Mouse (Mus musculus) ES-E14 (cell line): ENCODE results near the gene Nono. TPM values are rescaled to one million over a fixed set of nuclear protein-coding genes. Genes with fewer than 3 reads are reported as not detected.

ENCODE experiments used
- DNase-seq: peaks from one replicate; pipeline ENCODE4 v3.0.0-alpha.2; 2013; ENCODE audit warnings: low read depth, low spot score
- H3K27ac ChIP-seq: 2 replicates; pipeline ENCODE4 v1.5.1; 2012; ENCODE audit warnings: low read depth, mild to moderate bottlenecking, low read length, moderate library complexity, mixed read lengths; ENCODE audit not compliant: poor library complexity, insufficient read depth, severe bottlenecking
- H3K36me3 ChIP-seq: 2 replicates; pipeline ENCODE4 v1.6.1; 2012; ENCODE audit warnings: mild to moderate bottlenecking, low read length, moderate library complexity, mixed read lengths; ENCODE audit not compliant: control insufficient read depth, poor library complexity, insufficient read depth, severe bottlenecking
- H3K4me1 ChIP-seq, 2 experiments: fragments of 150-350 bp in 1 of 2; sonication (generic) in 1 of 2; 2 replicates each; pipeline ENCODE4 v1.6.1; 2012; ENCODE audit warnings: low read length in 2 of 2, mild to moderate bottlenecking in 1 of 2, mixed read lengths in 1 of 2; ENCODE audit not compliant: control insufficient read depth in 2 of 2, insufficient read depth in 2 of 2, poor library complexity in 1 of 2
- H3K4me3 ChIP-seq, 2 experiments: fragments of 150-350 bp in 1 of 2; sonication (generic) in 1 of 2; 2 replicates each; pipeline ENCODE4 v1.5.1; 2012; ENCODE audit warnings: low read length in 2 of 2, low read depth in 1 of 2, mild to moderate bottlenecking in 1 of 2, mixed read lengths in 1 of 2; ENCODE audit not compliant: insufficient read depth in 1 of 2, poor library complexity in 1 of 2, severe bottlenecking in 1 of 2
- H3K9ac ChIP-seq: 2 replicates; pipeline ENCODE4 v1.6.1; 2012; ENCODE audit warnings: low read depth, mild to moderate bottlenecking, low read length, mixed read lengths; ENCODE audit not compliant: poor library complexity, insufficient read depth, severe bottlenecking
- H3K9me3 ChIP-seq: fragments of 150-350 bp; sonication (generic); 2 replicates; pipeline ENCODE4 v1.6.1; 2012; ENCODE audit warnings: low read depth, mild to moderate bottlenecking, low read length; ENCODE audit not compliant: control insufficient read depth, insufficient read depth
- CHD2 ChIP-seq: IDR thresholded peaks from 2 replicates; pipeline ENCODE4 v1.6.1; 2014; ENCODE audit warnings: mild to moderate bottlenecking, low read depth, low read length, inconsistent platforms
- HCFC1 ChIP-seq: IDR thresholded peaks from 2 replicates; pipeline ENCODE4 v1.6.1; 2012; ENCODE audit warnings: low read length, inconsistent platforms, borderline replicate concordance; ENCODE audit not compliant: insufficient read depth
- MAFK ChIP-seq: IDR thresholded peaks from 2 replicates; pipeline ENCODE4 v1.6.1; 2014; ENCODE audit warnings: mild to moderate bottlenecking, low read depth, low read length, inconsistent platforms; ENCODE audit not compliant: insufficient read depth
- ZC3H11A ChIP-seq: IDR thresholded peaks from 2 replicates; pipeline ENCODE4 v1.6.1; 2012; ENCODE audit warnings: low read depth, mild to moderate bottlenecking, inconsistent platforms, low read length, borderline replicate concordance
- ZNF384 ChIP-seq: IDR thresholded peaks from 2 replicates; pipeline ENCODE4 v1.6.1; 2012; ENCODE audit warnings: low read depth, low read length, inconsistent platforms
- in situ Hi-C, 2 experiments: fragments of 600-800 bp; cut with MboI; formaldehyde crosslinking; loops; one replicate each; pipeline ENCODE4 v1.15.1; 2025; ENCODE audit warnings: low sequenced_read_pairs in 2 of 2, inconsistent platforms in 1 of 2; ENCODE audit not compliant: unreplicated experiment in 2 of 2
- total RNA-seq: library from RNA; depleted of rRNA; stranded (reverse); fragments of 300-350 nt; gene quantifications from 2 replicates; pipeline ENCODE4 v1.2.3, GENCODE M21; 2012

Gene Nono
- total RNA-seq, 1 experiment: 271 TPM

- H3K4me1 ChIP-seq: peaks cover 2 to 22% of the 10 kb centered on the region in 2 experiments; a peak in 2 of 4 replicates
- no peaks in the 10 kb centered on the region for H3K36me3 ChIP-seq
- no peak overlapping the region for H3K27ac ChIP-seq
- H3K4me3 ChIP-seq: no peak overlapping the region
- H3K9me3 ChIP-seq: no peaks in the 10 kb centered on the region
- no peak for DNase-seq
- in situ Hi-C loops: no loop called here
- peak overlapping the region; percentile 17; the same call in 1 of the 2 replicates for H3K9ac ChIP-seq
- TF ChIP-seq MAFK: no peak
- no peak for TF ChIP-seq ZC3H11A
- TF ChIP-seq HCFC1: no peak
- no peak for TF ChIP-seq CHD2
- TF ChIP-seq ZNF384: no peak
Observed at GRCm38 (mm10) chrX:101386222-101386621, 42.9 kb upstream of the Nono start.

- Histone ChIP-seq H3K9ac (no peak overlapping the region), H3K36me3 (no peaks in the 10 kb centered on the region), H3K27ac (no peak overlapping the region), H3K9me3 (no peaks in the 10 kb centered on the region), H3K4me3 (no peak overlapping the region), H3K4me1 (peaks cover 5 to 13% of the 10 kb centered on the region in 2 experiments; a peak in 3 of 4 replicates)
- DNase-seq: no peak
- in situ Hi-C loops: no loop called here
- TF ChIP-seq CHD2 (no peak), ZC3H11A (no peak), ZNF384 (no peak), MAFK (no peak), HCFC1 (no peak)
Observed at GRCm38 (mm10) chrX:101388866-101389537, 40.1 kb upstream of the Nono start.

GRCm38 (mm10) chrX:101394341-101394740, 34.8 kb upstream of the Nono start:
- no peaks in the 10 kb centered on the region for H3K36me3 ChIP-seq
- H3K9me3 ChIP-seq: no peaks in the 10 kb centered on the region
- H3K9ac ChIP-seq: no peak overlapping the region
- H3K4me1 ChIP-seq: peaks cover 2 to 5% of the 10 kb centered on the region in 2 experiments; a peak in 2 of 4 replicates
- in situ Hi-C loops: no loop called here
- TF ChIP-seq MAFK (no peak), ZNF384 (no peak), HCFC1 (no peak), CHD2 (no peak), ZC3H11A (no peak)
- H3K27ac ChIP-seq: peak overlapping the region; percentile 12; the same call in 1 of the 2 replicates
- H3K4me3 ChIP-seq: no peak overlapping the region
- no peak for DNase-seq

- TF ChIP-seq MAFK (no peak), ZC3H11A (no peak), CHD2 (no peak), HCFC1 (no peak), ZNF384 (no peak)
- peak overlapping the region; percentile 83; the same call in 1 of the 2 replicates for H3K27ac ChIP-seq
- peaks cover 1 to 5% of the 10 kb centered on the region in 2 experiments; a peak in 2 of 4 replicates for H3K4me1 ChIP-seq
- no peaks in the 10 kb centered on the region for H3K9me3 ChIP-seq
- in situ Hi-C loops: no loop called here
- no peak overlapping the region for H3K9ac ChIP-seq
- DNase-seq: peak; percentile 82
- no peak overlapping the region for H3K4me3 ChIP-seq
- no peaks in the 10 kb centered on the region for H3K36me3 ChIP-seq
Observed at GRCm38 (mm10) chrX:101396459-101396858, 32.7 kb upstream of the Nono start.
